Mouse (Mus musculus) heart, postnatal 14 days (tissue): ENCODE measurements around the gene Prr14. TPM values are rescaled to one million over a fixed set of nuclear protein-coding genes. Genes with fewer than 3 reads are reported as not detected.
"Not testable (repeated sequence)": the region's sequence is repeated elsewhere in the genome, so short reads cannot be mapped to it uniquely, and the experiment has no call there.

Source experiments
- DNase-seq, 2 experiments: peaks; one replicate each; pipeline ENCODE4 v3.0.0; 2021 to 2022
- intact Hi-C: fragments of 180-260 bp; cut with DNase I; formaldehyde crosslinking; loops from one replicate; pipeline ENCODE4 v1.15.1; 2025
- microRNA-seq, 2 experiments: library from miRNA; unstranded; fragments of <30 nt; microRNA quantifications; one replicate each; pipeline ENCODE4 v1.2.0; 2021 to 2022
- total RNA-seq, 2 experiments: library from RNA; stranded (reverse); gene quantifications; 2 replicates each; pipeline ENCODE4 v1.2.3; 2021

The Prr14 gene
- total RNA-seq, 2 experiments from 2014 or later, result 25.9 to 29.4 TPM

- no peak for DNase-seq
- intact Hi-C loops, result no loop called here
These were observed 38.0 kb downstream of the Prr14 start for GRCm38 (mm10) chr7:127497382-127497781.

GRCm38 (mm10) chr7:127498407-127498806 is 39.0 kb downstream of the Prr14 start:
- DNase-seq, result peak; percentile 36 to 58
- intact Hi-C loops, result loop anchor here (2.0 kb wide), 1 partner anchor 136 kb away; no protein-coding TSS in a partner anchor

GRCm38 (mm10) chr7:127508291-127508690 is 48.9 kb downstream of the Prr14 start:
- intact Hi-C loops, result no loop called here
- DNase-seq, result no peak

- DNase-seq, intact Hi-C loops: not testable (repeated sequence)
These were observed 50.4 kb downstream of the Prr14 start for GRCm38 (mm10) chr7:127509830-127510229.

- no peak for DNase-seq
- intact Hi-C loops, result no loop called here
These were observed 51.8 kb downstream of the Prr14 start for GRCm38 (mm10) chr7:127511241-127511640.

- DNase-seq, result peak; percentile 93 to 96
- intact Hi-C loops, result no loop called here
These were observed 52.4 kb downstream of the Prr14 start, which contains the start of gene Srcap for GRCm38 (mm10) chr7:127511808-127512230. TSS of gene Srcap (plus strand) at chr7:127511983.

- DNase-seq, result peak; percentile 94
- intact Hi-C loops, result no loop called here
These were observed 53.0 kb downstream of the Prr14 start for GRCm38 (mm10) chr7:127512231-127513015.

GRCm38 (mm10) chr7:127513016-127513390 is 53.6 kb downstream of the Prr14 start:
- intact Hi-C loops, result no loop called here
- peak; percentile 23 to 29 for DNase-seq

- DNase-seq, result no peak
- intact Hi-C loops, result no loop called here
These were observed 54.4 kb downstream of the Prr14 start for GRCm38 (mm10) chr7:127513781-127514180.

- peak; percentile 37 to 39 for DNase-seq
- intact Hi-C loops, result no loop called here
These were observed 56.4 kb downstream of the Prr14 start for GRCm38 (mm10) chr7:127515846-127516245.

GRCm38 (mm10) chr7:127516344-127516743 is 56.9 kb downstream of the Prr14 start:
- intact Hi-C loops, result no loop called here
- DNase-seq, result no peak

GRCm38 (mm10) chr7:127519284-127519683 is 59.9 kb downstream of the Prr14 start, which contains the start of gene Gm42715:
TSS of gene Gm42715 (plus strand) at chr7:127519584.
- intact Hi-C loops, result no loop called here
- DNase-seq, result no peak

Small RNAs within 50 kb of the gene (microRNA-seq; reads per million reads assigned to microRNA genes)
- 0 reads per million in 2 experiments for gene Gm47278
- gene Mir7060, result 0 to 0.24 reads per million in 2 experiments

Other genes with a start within 250 kb of the Prr14 start
- 1 to 10 TPM; 6.9 to 7.0 TPM for gene Zfp553, start 226.6 kb upstream of the Prr14 start, total RNA-seq
- 10 to 100 TPM in 1 of 2 experiments, 1 to 10 TPM in 1; 7.5 to 18.8 TPM for gene Sept1, start 226.5 kb upstream of the Prr14 start, total RNA-seq
- 10 to 100 TPM; 17.8 to 21.3 TPM for gene Zfp771, start 215.3 kb upstream of the Prr14 start, total RNA-seq
- gene Dctpp1, start 198.9 kb upstream of the Prr14 start, total RNA-seq, result 10 to 100 TPM; 38.4 to 46.7 TPM
- gene Sephs2, start 185.6 kb upstream of the Prr14 start, total RNA-seq, result 10 to 100 TPM; 29.3 to 30.2 TPM
- 1 to 10 TPM; 2.0 to 5.7 TPM for gene Itgal, start 163.4 kb upstream of the Prr14 start, total RNA-seq
- 10 to 100 TPM; 39.1 to 39.9 TPM for gene Zfp768, start 114.0 kb upstream of the Prr14 start, total RNA-seq
- gene Zfp747, start 83.6 kb upstream of the Prr14 start, total RNA-seq, result 1 to 10 TPM; 4.6 to 5.8 TPM
- 1 to 10 TPM; 2.4 to 3.3 TPM for gene 9130019O22Rik, start 72.4 kb upstream of the Prr14 start, total RNA-seq
- 1 to 10 TPM; 3.8 to 4.0 TPM for gene E430018J23Rik, start 66.0 kb upstream of the Prr14 start, total RNA-seq
- 1 to 10 TPM; 3.4 to 4.1 TPM for gene Zfp764, start 52.8 kb upstream of the Prr14 start, total RNA-seq
- gene Zfp688, start 37.5 kb upstream of the Prr14 start, total RNA-seq, result 1 to 10 TPM; 3.2 to 3.4 TPM
- 1 to 10 TPM; 1.4 to 1.6 TPM for gene Zfp689, start 10.5 kb upstream of the Prr14 start, total RNA-seq
- 10 to 100 TPM; 38.4 to 43.1 TPM for gene Fbrs, start 19.6 kb downstream of the Prr14 start, total RNA-seq
- gene Srcap, start 52.4 kb downstream of the Prr14 start, total RNA-seq, result 10 to 100 TPM; 63.6 to 69.2 TPM
- gene Gm42715, start 60.0 kb downstream of the Prr14 start, total RNA-seq, result 10 to 100 TPM; 13.5 to 13.9 TPM
- not detected for gene Tmem265, start 101.8 kb downstream of the Prr14 start, total RNA-seq
- gene Phkg2, start 113.7 kb downstream of the Prr14 start, total RNA-seq, result 10 to 100 TPM; 19.2 to 20.2 TPM
- gene Ccdc189, start 129.0 kb downstream of the Prr14 start, total RNA-seq, result 10 to 100 TPM in 1 of 2 experiments, 1 to 10 TPM in 1; 8.8 to 12.6 TPM
- gene Rnf40, start 129.2 kb downstream of the Prr14 start, total RNA-seq, result 10 to 100 TPM; 46.5 to 53.9 TPM
- gene Zfp629, start 156.2 kb downstream of the Prr14 start, total RNA-seq, result 10 to 100 TPM; 28.8 to 29.1 TPM
- 10 to 100 TPM; 33.5 to 47.3 TPM for gene Bcl7c, start 249.3 kb downstream of the Prr14 start, total RNA-seq